ENCODE assay signal across 22 mouse cellular contexts in genomic region chr14:32984176-32984738, GRCm38 (mm10). TPM values are rescaled to one million over a fixed set of nuclear protein-coding genes. Genes with fewer than 3 reads are reported as not detected.
A peak's percentile ranks its signal among the peaks of the same experiment; 100 is the strongest.
DNase-seq lines count a peak whose midpoint lies in the region; ATAC-seq lines count a peak whose summit lies in the region.
"Had no signal": no experiment of that assay in that cellular context is flagged by ENCODE, and none has a peak within 500 bp of the region (broad histone marks: within the 10 kb centered on the region; RNA-seq: fewer than 3 reads in every experiment).

No protein-coding gene starts in this region.

- H3K27ac ChIP-seq in kidney, embryonic 15.5 days, result no peak overlapping the region
- H3K27ac ChIP-seq in stomach, embryonic 16.5 days (ENCODE audit: low read length), result no peak overlapping the region
- H3K27ac ChIP-seq: forebrain, embryonic 10.5 days; midbrain, embryonic 10.5 days had no signal

- H3K4me1 ChIP-seq in kidney, embryonic 15.5 days, result peaks cover 14% of the 10 kb centered on the region
- H3K4me1 ChIP-seq in stomach, embryonic 16.5 days (ENCODE audit: control insufficient read depth, insufficient read depth, low read length), result no peaks in the 10 kb centered on the region; the same call in 1 of the 2 replicates
- H3K4me1 ChIP-seq: midbrain, embryonic 10.5 days had no signal

- intact Hi-C loops in heart, postnatal 14 days (cut with DNase I), result no loop called here

- no peaks in the 10 kb centered on the region for H3K9me3 ChIP-seq in kidney, embryonic 15.5 days (replicated peaks)
- H3K9me3 ChIP-seq in stomach, embryonic 16.5 days (replicated peaks; ENCODE audit: control insufficient read depth, low read length), result no peaks in the 10 kb centered on the region
- H3K9me3 ChIP-seq: forebrain, embryonic 10.5 days; midbrain, embryonic 10.5 days had no signal

- H3K4me3 ChIP-seq in kidney, embryonic 15.5 days (replicated peaks), result no peak overlapping the region
- no peak overlapping the region for H3K4me3 ChIP-seq in stomach, embryonic 16.5 days (replicated peaks; ENCODE audit: low read length)
- H3K4me3 ChIP-seq: forebrain, embryonic 10.5 days; midbrain, embryonic 10.5 days had no signal

- no peak overlapping the region for H3K4me2 ChIP-seq in kidney, embryonic 15.5 days
- no peak overlapping the region for H3K4me2 ChIP-seq in stomach, embryonic 16.5 days (ENCODE audit: low read depth, low read length)

- peaks cover 60% of the 10 kb centered on the region for H3K27me3 ChIP-seq in kidney, embryonic 15.5 days
- H3K27me3 ChIP-seq in stomach, embryonic 16.5 days (ENCODE audit: control insufficient read depth, insufficient read depth, low read length), result no peaks in the 10 kb centered on the region

- H3K36me3 ChIP-seq in kidney, embryonic 15.5 days, result no peaks in the 10 kb centered on the region
- no peaks in the 10 kb centered on the region for H3K36me3 ChIP-seq in stomach, embryonic 16.5 days (ENCODE audit: control insufficient read depth, insufficient read depth, low read length)
- H3K36me3 ChIP-seq: forebrain, embryonic 10.5 days; midbrain, embryonic 10.5 days had no signal

- ATAC-seq in kidney, embryonic 15.5 days (replicated peaks; ENCODE audit: low FRiP score), result no peak
- ATAC-seq in stomach, embryonic 16.5 days (ENCODE audit: insufficient read depth, low FRiP score), result peak; percentile 25; the same call in 1 of the 2 replicates
- ATAC-seq: activated CD4-positive, CD25-positive, alpha-beta regulatory T cell, adult 4 months; hindbrain, embryonic 16.5 days; Patski had no signal

- WGBS in kidney, embryonic 15.5 days, result 60% methylated on average over 6 of the region's 6 CpGs
- WGBS in stomach, embryonic 16.5 days, result 48% methylated on average over 6 of the region's 6 CpGs

- peak; percentile 34 for DNase-seq in gastrocnemius, postnatal 25 days
- DNase-seq in gastrocnemius, postnatal 10 days, result no peak
- DNase-seq in kidney, postnatal 10 days, result peak; percentile 25
- peak; percentile 8 to 11 for DNase-seq in heart, postnatal 14 days
- no peak for DNase-seq in adrenal gland, postnatal 4 days (ENCODE audit: low spot score in 2 of 2)
- DNase-seq: adrenal gland, postnatal 25 days; B cell, adult 2 months; cerebellum, adult 2 months; kidney, adult 2 months; kidney, postnatal 36 days; layer of hippocampus, adult 9-11 months; lung, adult 2 months; lung, postnatal 36 days; right cerebral cortex, postnatal 25 days; thymus, adult 18-20 months had no signal

- no peak overlapping the region for H3K9ac ChIP-seq in kidney, embryonic 15.5 days
- H3K9ac ChIP-seq in stomach, embryonic 16.5 days (ENCODE audit: low read length), result no peak overlapping the region

RNA-seq across cellular contexts. Expression of gene Lrrc18, which starts 6.9 kb away (rescaled TPM):
- total RNA-seq in gastrocnemius, postnatal 25 days (2021), result under 1 TPM; 0.13 to 0.21 TPM
- total RNA-seq in gastrocnemius, postnatal 10 days (2021), result under 1 TPM; 0.26 to 0.34 TPM
- 0.42 and 0.60 TPM in 2 replicates for polyA plus RNA-seq in kidney, embryonic 15.5 days (2015; fragmentation: Nextera tagmentation; extraction: Ambion mirVana)
- total RNA-seq in heart, postnatal 14 days (2021), result under 1 TPM; 0.17 to 0.60 TPM
- 0.16 and 0.30 TPM in 2 replicates for polyA plus RNA-seq in stomach, embryonic 16.5 days (2015; fragmentation: Nextera tagmentation; extraction: Ambion mirVana)
- under 1 TPM; 0.39 to 0.73 TPM for total RNA-seq in adrenal gland, postnatal 4 days (2021)
- polyA plus RNA-seq: Patski had no signal

Comparison
In these comparisons a context has a peak if more than half of its experiments do, and no peak if none do; other contexts are left out.
1. DNase-seq: peak in gastrocnemius, postnatal 25 days (single experiment), kidney, postnatal 10 days (single experiment) and heart, postnatal 14 days (2 of 2); none in gastrocnemius, postnatal 10 days (single experiment) and adrenal gland, postnatal 4 days (0 of 2).